Mouse (Mus musculus) embryonic facial prominence, embryonic 12.5 days (tissue): Measurements from ENCODE around the gene Cyp4f13. TPM values are rescaled to one million over a fixed set of nuclear protein-coding genes. Genes with fewer than 3 reads are reported as not detected.

Experiments
- polyA plus RNA-seq: library from polyadenylated mRNA; unstranded; fragments of >200 nt; fragmentation: Nextera tagmentation; extraction: Ambion mirVana; gene quantifications from 2 replicates; pipeline ENCODE4 v1.2.1, GENCODE M21; 2016

Gene Cyp4f13
- polyA plus RNA-seq, 1 experiment from 2014 or later = 8.0 TPM

Other genes starting within 250 kb of the Cyp4f13 start
- 49.0 and 51.2 TPM in 2 replicates for gene Zfp871, start 159.1 kb downstream of the Cyp4f13 start, polyA plus RNA-seq
- gene Zfp811, start 137.5 kb downstream of the Cyp4f13 start, polyA plus RNA-seq = 9.6 and 10.3 TPM in 2 replicates
- 19.4 and 23.5 TPM in 2 replicates for gene Zfp799, start 117.1 kb downstream of the Cyp4f13 start, polyA plus RNA-seq
- 8.9 and 9.0 TPM in 2 replicates for gene Zfp870, start 55.8 kb downstream of the Cyp4f13 start, polyA plus RNA-seq
- gene Cyp4f14, start 30.1 kb downstream of the Cyp4f13 start, polyA plus RNA-seq = not detected in 2 replicates
- 12.2 and 12.6 TPM in 2 replicates for gene Zfp472, start 18.4 kb upstream of the Cyp4f13 start, polyA plus RNA-seq
- 15.9 and 16.1 TPM in 2 replicates for gene Zfp952, start 45.7 kb upstream of the Cyp4f13 start, polyA plus RNA-seq
- gene Zfp763, start 86.0 kb upstream of the Cyp4f13 start, polyA plus RNA-seq = 22.3 and 23.3 TPM in 2 replicates
- gene 4921501E09Rik, start 120.7 kb upstream of the Cyp4f13 start, polyA plus RNA-seq = not detected in 2 replicates
- 9.9 and 10.4 TPM in 2 replicates for gene Zfp563, start 141.9 kb upstream of the Cyp4f13 start, polyA plus RNA-seq
- gene Morc2b, start 192.3 kb upstream of the Cyp4f13 start, polyA plus RNA-seq = not detected in 2 replicates
- gene Olfr55, start 221.0 kb upstream of the Cyp4f13 start, polyA plus RNA-seq = not detected in 2 replicates
- not detected in 2 replicates for gene Olfr239, start 243.9 kb upstream of the Cyp4f13 start, polyA plus RNA-seq